Mouse (Mus musculus): ENCODE results near the gene Nosip.
"Not testable (repeated sequence)": the region's sequence is repeated elsewhere in the genome, so short reads cannot be mapped to it uniquely, and the experiment has no call there.

The Nosip gene

DNA sequence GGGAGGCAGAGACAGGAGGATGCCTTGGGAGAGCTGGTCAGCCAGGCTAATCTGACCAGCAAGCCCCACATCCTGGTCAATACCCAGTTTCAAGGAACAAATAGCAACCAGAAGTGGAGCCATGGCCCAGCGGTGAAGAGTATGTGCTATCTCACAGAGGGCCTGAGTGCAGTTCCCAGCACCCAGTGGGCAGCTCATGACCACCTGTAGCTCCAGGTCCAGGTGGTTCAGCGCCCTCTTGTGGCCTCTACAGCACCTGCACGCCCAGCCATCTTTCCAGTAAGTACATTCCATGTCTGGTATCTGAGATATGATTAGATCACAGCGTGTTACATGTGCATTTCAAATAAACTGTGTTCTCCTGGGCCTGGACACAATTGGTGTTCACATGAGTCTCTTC is 23.9 kb downstream of the Nosip start:
- in situ Hi-C loops (cut with MboI, MseI) = no loop called here

DNA sequence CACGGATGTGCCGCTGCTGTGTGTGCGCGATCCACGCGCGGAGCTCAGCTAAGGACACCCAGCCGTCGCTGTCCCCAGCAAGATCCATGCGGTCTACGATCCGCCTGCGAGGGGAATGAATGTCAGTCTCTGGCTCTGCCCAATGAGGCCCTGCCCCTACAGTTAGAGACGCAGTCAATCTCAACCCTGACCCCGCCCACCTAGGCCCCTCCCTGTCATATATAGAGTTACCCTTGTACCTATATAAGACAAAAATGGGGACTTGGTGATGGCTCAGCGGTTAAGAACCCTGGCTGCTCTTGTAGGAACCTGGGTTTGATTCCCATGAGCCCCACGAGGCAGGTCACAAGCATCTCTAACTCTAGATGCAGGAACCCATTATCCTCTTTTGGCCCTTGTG is 26.4 kb downstream of the Nosip start:
- in situ Hi-C loops (cut with MboI, MseI) = no loop called here

DNA sequence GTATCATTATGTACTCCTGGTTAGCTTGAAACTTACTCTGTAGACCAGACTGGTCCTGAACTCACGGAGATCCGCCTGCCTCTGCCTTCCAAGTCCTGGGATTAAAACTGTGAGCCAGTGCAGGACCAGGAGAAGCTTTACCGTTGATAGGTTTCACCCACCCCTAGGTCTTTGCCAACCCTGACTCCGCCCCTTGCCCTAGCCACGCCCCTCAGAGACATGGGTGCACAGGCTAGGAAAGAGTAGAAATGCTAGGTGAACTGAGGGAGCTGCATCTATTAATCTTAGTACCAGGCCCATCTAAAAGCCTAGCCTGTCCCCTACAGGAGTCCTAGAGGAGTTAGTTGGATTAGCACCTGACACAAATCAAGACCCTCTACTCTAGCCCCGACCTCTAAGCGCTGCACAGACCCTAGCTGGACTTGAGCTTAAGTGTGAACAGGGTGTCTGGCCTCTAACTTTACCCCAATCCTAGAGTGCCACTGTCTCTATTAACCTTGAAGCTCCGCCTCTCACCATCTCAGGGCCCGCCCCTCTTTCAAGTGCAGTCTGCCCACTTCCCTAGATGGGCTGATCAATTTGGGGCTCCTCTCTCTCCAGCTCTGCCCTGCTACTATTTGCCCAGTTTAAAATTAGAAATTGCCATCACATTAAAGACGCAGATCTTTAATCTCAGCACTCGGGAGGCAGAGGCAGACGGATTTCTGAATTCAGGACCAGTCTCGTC is 28.2 kb downstream of the Nosip start:
- in situ Hi-C loops (cut with MboI, MseI) = no loop called here

DNA sequence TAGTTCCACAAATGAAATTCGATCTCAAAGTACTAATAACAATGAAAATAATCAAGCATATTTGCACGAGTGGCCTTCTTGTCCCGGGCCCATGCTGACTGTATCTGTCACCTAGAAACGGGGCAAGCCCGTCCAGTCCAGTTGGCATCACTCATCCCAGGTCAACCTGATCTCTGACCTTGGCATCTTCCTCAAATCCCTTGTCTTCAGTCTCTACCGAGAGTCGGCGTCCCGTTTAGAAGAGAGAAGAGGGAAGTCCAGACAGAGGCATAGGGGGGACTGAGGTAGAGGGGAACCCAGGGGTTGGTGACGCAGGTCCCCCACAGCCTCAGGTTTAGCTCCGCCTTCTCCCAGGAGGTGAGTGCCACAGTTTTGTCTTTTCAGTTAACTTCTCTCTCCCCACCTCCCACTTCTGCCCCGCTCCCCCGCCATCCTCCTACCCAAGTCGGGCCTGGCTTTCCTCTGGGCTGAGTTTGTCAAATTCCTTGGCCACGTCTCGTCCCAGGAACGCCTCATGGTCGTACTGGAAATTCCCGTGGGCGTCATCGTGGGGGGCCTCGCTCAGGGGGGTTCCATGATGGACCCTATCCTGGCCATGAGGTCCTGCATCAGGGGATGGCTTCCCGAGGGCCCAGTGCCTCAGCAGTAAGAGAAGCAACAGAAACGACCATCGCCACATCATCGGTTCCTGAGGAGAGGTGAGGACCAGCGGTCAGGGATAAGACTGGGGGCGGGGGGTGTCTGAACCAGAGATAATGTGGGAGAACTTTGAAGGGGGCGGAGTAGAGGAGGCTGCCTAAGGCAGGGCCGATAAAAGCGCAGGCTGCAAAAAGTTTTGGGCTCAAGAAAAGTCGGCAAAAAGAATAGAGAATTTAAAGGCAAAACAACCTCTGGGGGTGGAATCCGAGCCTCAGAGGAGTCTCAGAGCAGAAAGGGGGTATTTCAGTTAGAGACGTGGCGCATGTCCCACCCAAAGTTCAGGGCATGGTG is 29.1 kb downstream of the Nosip start:
- in situ Hi-C loops (cut with MboI, MseI) = no loop called here

DNA sequence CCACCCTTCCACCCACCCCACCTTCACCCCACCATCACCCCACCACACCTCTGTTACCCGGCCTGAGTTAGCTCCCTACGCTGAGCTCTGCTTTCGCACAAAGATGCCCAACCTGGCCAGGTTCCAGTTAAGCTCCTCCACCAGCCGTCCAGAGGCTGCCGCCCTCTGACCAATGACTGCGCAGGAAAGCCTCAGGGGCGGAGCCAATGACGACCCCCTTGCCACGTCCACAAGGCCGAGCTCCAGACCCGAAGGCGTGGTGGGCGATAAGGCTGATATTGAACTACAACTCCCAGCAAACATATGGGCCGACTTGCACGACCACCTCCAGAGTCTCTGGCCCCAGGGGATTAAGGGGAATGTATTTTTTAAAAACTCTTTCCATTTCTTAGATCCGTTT is 29.8 kb downstream of the Nosip start, which contains the start of gene Rcn3:
Gene Rcn3, minus strand, starts transcription at position 174 of the 400 bp plus-strand sequence.
- in situ Hi-C loops (cut with MboI, MseI) = no loop called here

DNA sequence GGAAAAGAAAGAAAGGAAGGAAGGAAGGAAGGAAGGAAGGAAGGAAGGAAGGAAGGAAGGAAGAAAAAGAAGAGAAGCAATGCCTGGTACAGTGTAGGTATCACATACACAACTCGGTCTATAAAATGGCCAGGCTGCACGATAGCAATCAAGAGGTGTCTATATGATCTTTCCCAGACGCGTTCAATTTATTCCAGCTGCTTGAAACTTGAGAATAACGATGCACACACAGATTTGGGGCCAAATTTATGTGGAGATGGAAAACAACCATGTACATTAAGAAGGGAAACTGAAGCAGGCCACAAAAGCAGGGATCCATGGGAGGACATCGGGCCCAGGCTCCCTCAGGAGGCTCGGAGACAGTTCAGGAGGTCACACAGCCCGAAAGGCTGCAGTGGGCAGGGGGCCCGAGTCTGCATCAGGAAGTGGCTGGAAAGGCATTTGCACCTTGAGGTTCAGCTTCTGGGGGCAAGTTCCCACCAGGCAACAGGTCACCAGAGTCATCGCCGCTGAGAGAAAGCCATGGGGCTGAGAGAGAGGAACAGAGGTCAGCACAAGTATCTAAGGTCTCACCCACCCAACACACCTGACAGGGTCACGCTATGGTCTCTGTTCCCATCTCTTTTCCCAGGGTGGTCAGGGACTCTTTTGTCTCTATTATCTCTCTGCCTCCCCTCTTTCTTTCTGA is 30.7 kb downstream of the Nosip start:
- in situ Hi-C loops (cut with MboI, MseI) = no loop called here

DNA sequence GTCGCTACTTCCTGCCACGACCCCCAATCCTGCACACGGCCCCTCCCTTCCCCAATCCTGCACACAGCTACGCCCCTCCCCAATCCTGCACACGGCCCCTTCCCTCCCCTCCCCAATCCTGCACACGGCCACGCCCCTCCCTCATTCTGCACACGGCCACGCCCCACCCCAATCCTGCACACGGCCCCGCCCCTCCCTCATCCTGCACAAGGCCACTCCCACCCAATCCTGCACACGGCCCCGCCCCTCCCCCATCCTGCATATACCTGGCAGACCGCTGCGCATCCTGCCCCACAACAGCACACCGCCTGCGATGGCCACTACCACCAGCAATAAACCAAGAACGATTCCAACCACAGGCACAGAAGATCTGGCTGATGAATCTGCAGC is 31.3 kb downstream of the Nosip start:
- in situ Hi-C loops (cut with MboI, MseI) = no loop called here

DNA sequence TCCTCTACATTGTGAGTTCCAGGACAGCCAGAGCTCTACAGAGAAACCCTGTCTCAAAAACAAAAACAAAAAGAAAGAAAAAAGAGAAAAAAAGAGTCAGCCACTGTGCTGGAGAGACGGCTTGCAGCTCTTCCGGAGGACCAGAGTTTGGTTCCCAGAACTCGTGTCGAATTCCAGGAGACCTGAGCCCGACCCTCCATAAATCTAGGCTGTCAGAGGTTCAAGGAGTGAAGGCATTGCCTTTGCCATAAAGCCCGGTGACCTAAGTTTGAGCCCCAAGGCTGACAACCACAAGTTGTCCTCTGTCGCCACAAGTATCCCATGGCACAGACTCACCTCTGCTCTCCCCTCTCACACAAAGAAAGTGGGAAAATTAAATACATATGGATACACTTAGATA is 31.9 kb downstream of the Nosip start:
- in situ Hi-C loops (cut with MboI, MseI) = no loop called here

DNA sequence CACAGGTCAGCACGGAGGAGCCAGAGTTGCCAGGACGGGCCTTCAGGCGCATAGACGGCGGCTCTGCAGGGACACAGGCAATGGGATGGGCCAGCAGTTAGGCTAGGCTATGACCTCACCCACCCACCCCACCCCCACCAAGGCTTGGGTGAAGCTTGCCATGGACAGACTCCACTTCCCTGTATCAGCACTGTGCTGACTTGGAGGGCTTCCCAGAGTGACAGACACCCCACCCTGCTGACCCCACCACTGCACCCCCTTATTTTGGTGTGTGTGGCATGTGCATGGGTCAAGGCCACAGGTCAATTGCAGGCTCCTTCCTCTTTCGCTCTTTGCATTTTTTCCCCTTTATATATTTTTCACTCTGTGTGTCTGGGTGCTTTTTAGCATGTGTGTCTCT is 33.1 kb downstream of the Nosip start:
- in situ Hi-C loops (cut with MboI, MseI) = no loop called here

DNA sequence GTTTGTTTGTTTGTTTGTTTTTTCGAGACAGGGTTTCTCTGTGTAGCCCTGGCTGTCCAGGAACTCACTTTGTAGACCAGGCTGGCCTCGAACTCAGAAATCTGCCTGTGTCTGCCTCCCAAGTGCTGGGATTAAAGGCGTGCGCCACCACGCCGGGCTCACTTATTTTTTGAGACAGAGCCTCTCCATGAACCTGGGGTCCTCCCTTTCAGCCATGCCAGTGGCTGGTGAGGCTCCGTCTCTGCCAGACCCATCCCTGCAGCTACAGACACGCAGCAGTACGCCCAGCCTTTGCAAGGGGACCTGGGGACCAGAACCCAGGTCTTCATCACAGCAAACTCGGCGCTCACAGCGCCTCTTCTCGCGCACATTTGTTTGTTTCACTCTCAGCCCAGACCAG is 33.7 kb downstream of the Nosip start:
- in situ Hi-C loops (cut with MboI, MseI) = not testable (repeated sequence)

DNA sequence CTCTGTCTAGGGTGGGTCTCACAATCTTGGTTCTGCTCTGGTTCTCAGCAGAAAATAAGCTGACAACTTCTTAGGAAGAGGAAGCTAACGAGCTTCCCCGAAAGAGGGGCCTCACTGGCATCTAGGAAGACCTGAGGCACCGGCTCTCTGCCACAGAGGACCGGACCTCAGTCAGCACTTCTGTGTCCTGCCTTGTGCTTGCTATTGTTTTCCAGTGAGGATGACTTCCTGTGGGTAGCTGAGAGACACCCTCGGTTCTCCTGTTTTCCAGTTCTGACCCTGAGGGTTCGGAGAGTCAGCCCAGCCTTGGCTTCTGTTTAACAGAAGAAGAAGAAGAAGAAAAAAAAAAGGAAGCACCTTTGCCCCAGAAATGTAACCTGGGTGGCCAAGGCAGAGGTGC is 35.2 kb downstream of the Nosip start:
- in situ Hi-C loops (cut with MboI, MseI) = no loop called here

DNA sequence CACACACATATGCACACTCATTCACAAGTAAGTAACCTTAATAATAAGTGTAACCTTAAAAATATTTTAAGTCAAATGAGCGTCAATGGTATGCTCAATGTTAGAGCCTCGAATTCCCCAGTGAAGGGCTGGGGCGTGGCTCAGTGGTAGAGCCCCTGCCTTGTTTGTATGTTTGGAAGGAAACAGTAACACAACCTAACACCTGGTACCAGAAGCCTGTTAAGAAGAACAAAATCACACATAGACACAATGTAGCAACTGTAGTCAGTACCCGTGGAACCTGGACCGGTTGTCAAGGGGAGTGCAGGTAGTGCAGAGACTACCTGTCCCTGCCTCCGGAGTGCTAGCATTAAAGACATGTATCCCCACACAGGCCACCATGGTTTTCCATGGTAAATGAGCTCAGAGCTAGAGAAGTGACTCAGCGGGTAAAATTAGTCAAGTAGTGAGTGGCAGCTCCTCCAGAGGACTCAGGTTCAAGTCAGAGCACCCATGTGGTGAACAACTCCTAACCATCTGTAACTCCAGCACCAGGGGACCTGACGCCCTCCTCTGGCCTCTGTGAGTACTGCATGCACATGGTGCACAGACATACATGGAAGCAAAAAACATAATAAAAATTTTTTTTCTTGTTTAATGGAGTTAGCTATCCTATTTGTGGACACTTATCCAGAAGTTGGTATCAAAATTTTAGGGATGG is 36.5 kb downstream of the Nosip start:
- in situ Hi-C loops (cut with MboI, MseI) = no loop called here

DNA sequence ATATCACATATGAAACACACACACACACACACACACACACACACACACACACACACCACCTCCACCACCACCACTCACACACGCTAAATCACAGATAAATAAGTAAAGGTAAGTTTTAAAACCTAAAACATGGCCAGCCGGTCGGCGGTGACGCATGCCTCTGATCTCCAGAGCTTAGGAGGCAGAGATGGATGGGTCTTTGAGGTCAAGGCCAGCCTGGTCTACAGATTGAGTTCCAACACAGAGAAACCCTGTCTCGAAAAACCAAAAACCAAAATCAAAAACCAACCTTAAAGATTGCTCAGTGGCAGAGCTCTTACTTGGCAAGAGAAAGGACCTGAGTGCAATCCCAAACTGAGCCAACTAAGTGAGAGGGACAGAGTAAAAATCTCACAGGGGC is 37.8 kb downstream of the Nosip start:
- in situ Hi-C loops (cut with MboI, MseI) = no loop called here

DNA sequence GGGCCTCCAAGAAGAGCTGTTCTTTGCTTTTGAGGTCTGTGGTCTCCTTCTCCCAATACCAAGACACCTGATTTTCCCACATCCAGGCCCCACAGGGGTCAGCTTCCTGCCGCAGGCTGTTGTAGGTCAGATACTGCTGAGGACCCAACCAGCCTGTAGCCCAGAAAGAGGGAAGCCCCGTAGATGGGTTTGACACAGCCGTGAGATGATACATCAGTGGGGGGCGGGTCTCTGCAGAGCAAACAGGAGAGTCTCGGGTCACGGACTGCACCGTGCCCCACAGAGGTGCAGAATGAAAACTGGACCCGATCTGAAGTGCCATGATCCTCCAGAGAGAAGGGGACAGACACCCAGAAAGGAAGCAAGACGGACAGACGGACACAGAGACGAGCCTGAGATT is 40.2 kb downstream of the Nosip start:
- in situ Hi-C loops (cut with MboI, MseI) = no loop called here

DNA sequence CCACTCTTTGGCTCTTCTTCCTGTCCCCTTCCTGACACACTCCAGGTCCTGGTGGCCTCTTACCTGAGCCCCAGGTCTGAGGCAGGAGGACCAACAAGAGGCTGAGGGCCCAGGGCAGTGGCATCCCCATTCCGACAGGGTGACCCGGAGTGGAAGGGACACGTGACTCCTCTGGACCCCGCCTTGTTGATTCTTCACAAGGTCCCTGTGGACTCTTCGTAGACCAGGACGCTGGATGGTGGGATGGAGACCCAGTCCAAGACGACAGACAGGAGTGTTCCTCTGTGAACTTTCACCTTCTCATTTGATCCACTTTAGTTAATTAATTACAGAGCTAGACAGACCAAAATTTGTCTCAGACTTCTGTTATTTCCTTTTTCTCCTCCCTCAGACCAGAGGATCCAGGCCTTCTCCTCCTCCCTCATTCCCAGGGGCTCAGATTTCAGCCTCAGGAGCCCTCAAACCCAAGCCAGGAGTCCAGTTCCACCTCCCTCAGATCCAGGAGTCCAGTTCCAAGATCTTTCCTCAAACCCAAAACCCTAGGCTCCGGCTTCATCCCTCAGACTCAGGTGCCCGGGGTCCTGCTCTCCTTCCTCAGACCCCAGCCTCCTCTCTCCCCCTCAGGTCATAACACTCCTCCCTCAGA is 40.8 kb downstream of the Nosip start:
- in situ Hi-C loops (cut with MboI, MseI) = no loop called here

DNA sequence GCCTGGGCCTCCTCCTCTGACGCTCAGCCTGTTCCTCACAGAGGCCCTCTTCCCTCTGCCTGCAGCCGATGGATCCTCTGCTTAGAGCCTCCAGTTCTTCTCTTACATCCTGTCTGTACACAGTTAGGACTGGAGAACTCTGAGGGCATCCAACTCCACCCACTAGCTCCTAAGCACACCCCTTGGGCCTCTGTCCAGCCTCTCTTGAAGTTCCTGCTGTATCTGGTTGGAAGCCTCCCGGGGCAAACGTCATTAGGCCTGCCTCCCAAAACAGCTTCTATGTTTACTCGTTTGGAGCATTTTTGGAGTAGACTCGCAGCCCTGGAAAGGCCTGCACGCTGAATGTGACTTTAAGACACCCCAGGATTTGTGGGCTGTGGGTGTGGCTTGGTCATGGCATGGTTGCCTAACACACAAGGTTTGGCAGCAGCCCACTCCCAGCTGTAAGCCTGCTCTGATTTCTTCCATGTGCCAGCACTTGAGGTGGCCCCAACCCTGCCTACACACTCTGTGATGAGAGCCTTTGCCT is 41.5 kb downstream of the Nosip start, which contains the start of gene Fcgrt:
Gene Fcgrt, minus strand, starts transcription at position 200 of the 529 bp plus-strand sequence.
- in situ Hi-C loops (cut with MboI, MseI) = no loop called here

DNA sequence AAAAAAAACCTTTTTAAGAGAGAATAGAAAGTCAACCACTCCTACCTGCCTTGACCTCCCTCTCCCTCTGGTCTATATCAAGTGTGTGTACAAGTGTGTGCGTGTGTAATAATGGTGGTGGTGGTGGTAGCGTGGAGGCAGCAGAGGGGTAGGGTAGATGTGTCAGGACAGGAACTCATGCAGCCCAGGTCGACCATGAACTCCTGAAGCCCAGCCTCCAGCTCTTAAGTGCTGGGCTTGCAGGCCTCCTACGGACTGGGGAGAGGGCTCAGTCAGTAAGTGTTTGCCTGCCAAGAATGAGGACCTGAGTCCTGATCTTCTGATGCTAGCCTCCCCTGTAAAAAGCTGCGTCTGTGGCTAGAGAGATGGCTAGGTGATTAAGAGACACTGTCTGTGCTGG is 42.7 kb downstream of the Nosip start:
- in situ Hi-C loops (cut with MboI, MseI) = no loop called here

DNA sequence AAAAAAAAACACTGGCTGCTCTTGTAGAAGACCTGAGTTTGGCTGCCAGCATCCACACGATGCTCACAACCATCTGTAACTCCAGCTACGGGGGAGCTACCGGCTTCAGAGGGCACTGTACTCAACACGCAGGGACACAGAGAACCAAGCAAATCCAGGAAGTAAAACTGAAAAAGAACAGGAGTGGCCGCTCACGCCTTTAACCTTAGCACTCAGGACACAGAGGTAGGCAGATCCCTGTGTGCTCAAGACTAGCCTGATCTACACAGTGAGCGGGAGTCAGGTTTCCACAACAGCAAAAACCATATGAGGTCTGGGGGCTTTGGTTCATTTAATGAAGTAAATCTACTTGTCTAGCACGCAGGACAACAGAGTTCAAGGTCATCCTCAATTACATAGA is 43.3 kb downstream of the Nosip start:
- in situ Hi-C loops (cut with MboI, MseI) = no loop called here

DNA sequence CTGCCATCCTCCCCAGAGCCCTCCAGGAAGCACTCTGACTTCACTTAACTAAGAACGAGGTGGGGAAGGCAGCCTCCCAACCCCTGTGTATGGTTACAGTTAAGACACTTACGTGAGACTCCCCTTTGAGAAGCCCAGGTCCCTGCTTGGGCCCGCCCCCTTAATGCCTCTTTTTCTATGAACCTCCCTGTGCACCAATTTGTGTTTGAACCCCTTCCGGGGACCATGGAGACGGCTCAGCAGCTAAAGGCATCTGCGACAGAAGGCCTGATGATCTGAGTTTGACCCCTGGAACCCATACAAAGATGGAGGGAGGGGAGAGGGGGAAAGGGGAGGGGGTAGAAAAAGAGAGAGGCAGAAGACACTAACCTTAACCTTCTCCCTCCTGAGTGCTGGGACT is 44.2 kb downstream of the Nosip start:
- in situ Hi-C loops (cut with MboI, MseI) = no loop called here

DNA sequence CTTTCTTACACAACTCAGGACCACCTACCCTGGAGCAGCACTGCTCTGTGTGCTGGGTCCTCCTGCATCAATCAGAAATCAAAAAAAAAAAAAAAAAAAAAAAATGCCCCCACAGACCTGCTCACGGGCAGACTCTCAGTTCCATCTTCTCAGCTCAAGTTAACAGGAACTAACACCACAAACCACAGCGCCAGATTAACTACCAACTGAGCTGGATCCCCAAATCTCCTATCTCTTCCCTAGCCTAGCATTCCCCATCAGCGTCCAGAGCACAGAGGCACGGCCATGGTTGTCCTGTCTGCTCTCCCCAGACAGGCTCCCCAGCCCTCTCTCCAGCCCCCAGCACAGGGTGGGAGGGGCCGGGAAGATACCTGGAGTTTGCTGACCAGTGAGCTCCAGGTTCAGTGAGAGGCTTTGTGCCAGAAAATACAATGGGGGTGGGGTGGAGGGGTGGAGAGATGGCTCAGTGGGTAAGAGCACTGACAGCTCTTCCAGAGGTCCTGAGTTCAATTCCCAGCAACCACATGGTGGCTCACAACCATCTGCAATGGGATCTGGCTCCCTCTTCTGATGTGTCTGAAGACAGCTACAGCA is 44.9 kb downstream of the Nosip start:
- in situ Hi-C loops (cut with MboI, MseI) = no loop called here
